Mouse (Mus musculus) brain, embryonic 14.5 days (tissue): ENCODE data around the gene Col23a1.

Source experiments
- CTCF ChIP-seq: fragments of 200-500 bp; IDR thresholded peaks from 2 replicates; pipeline ENCODE4 v1.5.1; 2012; ENCODE audit warnings: inconsistent platforms, mild to moderate bottlenecking, moderate library complexity, borderline replicate concordance; ENCODE audit not compliant: insufficient read depth, insufficient read length; ENCODE audit errors: extremely low read depth
- POLR2A ChIP-seq: fragments of 200-500 bp; IDR thresholded peaks from 2 replicates; pipeline ENCODE4 v1.6.1; 2012; ENCODE audit warnings: mild to moderate bottlenecking, inconsistent platforms, borderline replicate concordance; ENCODE audit not compliant: poor library complexity, insufficient read depth, insufficient read length, severe bottlenecking; ENCODE audit errors: extremely low read depth

DNA sequence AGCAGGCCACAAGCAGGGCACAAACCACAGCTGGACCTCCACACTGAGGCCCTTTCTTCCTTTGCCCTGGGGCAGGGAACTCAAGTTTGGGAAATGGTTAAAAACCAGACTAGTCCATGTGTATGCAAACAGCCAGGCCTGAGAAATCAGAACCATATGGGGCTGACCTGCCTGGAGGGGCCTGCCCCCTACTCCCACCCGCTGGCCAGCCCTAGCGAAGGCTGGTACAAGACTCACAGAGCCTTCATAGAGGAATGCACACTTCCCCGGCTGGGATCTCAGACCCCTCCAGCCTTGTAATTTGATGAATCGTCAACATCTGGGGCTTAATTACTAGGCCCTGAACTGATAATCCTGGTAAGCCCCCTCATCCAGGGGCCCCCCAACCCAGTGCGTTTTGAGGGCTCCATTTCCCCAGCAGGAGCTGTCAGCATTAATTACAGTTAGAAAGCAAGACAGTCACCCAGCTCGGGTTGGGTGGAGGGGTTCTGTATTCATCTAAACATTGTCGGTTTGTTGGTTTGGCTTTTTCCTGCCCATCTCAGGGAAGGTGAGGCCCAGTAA is 253.8 kb downstream of the Col23a1 start:
- TF ChIP-seq CTCF (no peak), POLR2A (no peak)
